Mouse (Mus musculus) 3T3-L1 (cell line): ENCODE results near the gene Zfand3.

Experiments used
- DNase-seq: peaks from one replicate; pipeline ENCODE4 v3.0.0-alpha.2; 2015; ENCODE audit warnings: low read depth, low spot score

The Zfand3 gene

DNA sequence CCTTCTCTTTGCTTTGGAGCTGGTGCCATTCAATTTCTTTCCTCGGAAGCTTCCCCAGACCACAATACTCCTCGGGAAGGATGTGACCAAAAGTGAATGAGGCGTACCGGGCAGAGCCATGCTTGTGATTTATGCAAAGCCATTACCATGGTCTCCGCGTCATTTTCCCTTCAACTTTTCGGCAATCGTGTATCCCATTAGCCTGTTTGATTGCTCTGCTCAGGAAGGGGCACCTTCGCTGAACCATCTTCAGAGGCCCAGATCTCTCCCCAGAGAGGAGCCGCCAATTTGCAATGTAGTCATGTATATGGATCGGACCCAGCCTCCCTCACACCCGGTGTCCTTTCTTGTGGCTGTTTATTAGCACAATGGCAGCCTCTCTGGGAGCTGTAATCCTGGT is 218.3 kb downstream of the Zfand3 start:
- DNase-seq: no peak

DNA sequence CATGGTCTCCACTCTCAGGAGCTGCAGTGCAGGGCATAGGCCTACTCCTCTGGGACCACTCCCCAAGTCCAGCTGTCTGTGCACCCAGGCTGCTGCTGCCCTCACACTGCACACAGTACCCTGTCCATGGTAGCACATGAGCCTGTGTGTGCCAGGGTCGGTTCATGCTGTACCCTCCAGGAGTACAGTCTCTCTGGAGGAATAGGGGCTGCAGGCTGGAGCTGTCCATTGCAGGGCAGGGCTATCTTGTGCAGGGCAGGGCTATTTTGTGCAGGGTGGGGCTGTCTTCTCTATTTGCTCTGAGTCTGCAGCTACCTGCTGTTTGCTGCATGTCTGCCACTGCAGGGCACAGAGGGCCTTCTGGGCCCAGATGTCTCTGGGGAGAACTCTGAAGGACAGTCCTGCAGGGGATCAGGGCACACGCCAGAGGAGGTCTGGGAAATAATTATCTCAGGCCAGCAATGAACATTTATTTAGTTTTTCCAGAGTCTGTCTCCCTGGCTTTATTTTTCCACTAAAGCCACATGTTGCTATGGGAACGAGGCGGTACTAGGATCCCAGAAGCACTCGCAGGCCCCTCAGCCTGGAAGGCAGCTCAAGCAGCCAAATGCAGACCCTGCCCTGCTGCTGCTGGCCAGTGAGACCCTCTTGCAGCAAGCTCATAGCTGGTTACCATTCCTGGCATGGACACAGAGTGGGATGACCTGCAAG is 220.7 kb downstream of the Zfand3 start:
- DNase-seq: no peak

DNA sequence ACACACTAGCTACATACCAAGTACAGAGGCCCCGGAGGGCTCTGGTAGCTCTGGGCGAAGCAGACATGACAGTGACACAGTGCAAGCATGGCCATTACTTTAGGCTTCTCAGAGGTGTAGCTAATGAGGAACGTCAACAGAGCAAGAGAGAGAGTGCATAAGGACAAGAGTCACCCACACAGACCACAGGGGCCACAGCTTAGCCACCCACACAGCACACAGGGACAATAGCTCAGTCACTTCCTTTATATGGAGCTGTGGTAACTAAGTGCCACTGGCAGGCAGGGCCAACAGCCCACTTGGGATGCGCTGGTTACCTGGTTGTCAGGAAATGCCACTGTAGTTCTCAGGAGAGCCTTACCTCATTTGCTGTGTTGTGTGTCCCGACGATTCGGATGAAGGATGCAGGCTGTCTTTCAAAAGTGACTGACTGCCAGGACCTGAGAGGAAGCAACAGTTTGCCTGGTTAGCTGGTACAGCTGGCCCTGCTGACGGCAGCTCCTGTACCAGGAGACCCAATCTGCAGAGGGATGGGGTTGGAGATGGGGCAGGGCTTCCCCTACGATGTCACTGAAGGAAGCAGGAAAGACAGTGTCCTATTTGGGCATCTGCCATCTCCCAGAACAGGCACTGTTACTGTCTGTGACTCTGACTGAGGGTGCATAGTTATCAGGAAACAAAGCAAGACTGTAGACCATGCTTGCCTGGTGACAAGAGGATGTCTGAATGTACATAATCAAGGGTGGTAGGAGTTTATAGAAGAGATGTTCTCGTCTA is 224.1 kb downstream of the Zfand3 start:
- no peak for DNase-seq

DNA sequence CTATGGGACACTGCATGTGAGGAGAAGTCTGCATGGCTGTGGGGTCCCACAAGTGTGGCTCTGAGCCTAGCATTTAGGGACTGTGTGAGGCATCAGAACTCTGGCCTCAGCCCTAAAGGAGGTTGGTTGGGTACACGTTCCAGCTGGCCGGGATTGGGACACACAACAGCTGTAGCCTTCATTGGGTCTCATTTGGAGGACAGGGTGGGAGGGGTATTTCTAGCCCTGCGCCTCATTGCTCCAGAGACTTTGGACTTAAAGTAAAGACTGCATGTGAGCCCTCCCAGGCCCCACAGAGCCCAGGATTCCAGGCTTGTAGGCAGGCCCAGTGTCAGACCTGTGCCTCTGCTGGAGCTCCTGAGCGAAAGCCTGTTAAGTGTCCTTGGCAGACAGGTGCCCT is 225.9 kb downstream of the Zfand3 start:
- no peak for DNase-seq

DNA sequence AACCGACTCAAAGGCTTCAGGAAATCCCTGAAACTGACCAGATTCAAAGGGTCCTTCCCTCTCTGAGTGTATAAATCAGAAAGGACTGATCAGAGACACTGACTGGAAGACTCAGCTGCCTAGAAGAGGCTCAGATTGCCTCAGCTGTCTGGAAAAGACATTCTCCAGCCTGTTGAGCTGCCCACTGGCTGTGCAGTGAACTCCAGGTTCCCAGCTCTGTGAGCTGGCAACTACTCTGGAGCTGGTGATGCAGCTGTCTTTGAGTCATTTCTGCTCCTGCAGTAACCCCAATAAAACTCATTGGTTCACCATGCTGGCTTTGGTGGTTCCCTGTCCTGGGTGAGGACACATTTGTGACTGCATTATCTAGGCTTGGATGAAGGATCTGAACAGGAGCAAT is 226.9 kb downstream of the Zfand3 start:
- peak; percentile 18 for DNase-seq

DNA sequence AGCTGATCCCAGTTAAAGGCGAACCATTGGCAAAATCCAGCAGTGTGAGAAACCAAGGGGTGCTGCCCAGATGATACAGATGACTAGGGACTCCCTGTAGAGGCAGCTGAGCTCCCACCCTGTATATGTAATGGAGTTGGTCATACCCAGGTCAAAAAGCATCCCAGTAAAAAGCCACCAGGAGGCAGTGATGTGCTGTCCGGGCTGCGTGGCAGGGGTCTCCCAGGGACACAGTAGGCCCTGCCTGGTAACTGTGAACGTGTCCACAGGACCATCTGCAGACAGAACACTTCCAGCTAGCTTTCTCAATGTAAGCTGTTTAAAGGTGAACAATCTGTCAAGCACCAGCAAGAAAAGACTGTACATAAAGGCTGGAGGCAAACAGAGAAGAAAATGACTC is 228.2 kb downstream of the Zfand3 start:
- DNase-seq: no peak

DNA sequence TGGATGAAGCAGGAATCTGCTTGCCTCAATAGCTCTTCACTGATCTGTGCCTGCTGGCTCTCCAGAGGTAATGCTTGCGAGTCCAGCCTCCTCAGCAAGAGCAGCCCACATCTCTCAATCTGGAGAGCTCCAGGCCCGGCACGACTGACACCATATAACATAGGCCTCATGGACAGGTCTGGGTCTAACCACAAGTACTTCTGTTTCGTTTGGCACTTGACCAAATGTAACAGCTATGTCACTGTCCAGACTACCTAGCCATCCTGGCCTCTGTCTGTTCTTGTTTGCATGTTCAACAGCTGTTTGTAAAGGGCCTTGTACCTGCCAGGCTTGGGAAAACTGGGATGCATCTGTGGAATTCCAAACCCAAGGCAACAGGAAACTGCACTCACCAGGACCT is 230.8 kb downstream of the Zfand3 start:
- no peak for DNase-seq

DNA sequence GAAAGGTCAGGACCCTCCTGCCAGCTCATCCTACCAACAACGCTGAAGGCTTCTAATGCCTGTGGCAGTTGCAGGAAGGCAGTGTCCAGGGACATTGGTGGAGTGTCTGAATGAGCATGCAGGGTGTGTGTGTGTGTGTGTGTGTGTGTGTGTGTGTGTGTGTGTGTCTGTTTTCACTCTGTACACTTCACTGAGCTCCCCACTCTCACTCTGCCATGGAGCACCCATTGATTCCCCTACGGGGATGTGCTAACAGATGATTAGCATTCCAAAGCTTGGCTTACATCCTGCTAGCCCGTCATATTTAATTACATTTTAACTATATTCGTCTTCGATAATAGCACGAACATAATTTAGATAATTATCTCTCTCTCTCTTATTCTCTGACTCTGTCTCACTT is 232.1 kb downstream of the Zfand3 start:
- no peak for DNase-seq

DNA sequence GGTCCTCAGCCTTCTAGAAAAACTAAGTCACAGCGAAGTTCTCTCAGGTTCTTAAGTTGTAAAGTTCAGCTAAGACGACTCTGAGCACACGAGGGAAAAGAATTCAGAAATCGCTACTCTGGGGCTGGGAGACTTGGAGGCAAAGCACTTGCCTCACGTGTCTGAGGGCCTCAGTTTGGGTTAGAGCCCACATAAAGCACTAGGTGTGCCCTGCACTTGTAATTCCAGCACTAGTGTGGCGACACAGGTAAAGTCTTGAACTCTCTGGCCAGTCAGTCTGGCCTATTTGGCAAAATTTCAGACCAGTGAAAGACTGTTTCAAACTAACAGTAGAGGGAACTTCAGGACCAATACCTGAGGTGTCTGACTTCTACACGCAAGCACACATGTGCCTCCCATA is 233.1 kb downstream of the Zfand3 start:
- DNase-seq: no peak

DNA sequence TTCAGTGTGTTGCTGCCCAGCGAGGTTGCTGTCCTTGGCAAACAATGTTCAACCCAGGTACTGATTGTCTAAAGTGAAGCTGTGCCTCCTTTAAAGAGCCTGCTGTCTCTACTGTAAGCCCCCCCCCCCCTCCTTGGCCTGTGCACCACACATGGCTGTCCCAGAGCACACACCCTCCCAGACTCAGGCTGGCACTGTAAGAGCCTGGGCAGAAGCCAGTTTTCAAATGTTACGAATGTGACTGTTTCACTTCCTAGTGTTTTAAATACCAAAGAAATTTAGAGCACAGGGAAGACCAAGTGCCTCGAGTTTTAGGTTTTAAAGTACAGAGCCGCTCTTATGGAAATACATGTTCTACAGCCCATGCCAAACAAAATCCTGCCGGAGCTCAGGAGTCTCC is 234.9 kb downstream of the Zfand3 start:
- DNase-seq: peak; percentile 20

DNA sequence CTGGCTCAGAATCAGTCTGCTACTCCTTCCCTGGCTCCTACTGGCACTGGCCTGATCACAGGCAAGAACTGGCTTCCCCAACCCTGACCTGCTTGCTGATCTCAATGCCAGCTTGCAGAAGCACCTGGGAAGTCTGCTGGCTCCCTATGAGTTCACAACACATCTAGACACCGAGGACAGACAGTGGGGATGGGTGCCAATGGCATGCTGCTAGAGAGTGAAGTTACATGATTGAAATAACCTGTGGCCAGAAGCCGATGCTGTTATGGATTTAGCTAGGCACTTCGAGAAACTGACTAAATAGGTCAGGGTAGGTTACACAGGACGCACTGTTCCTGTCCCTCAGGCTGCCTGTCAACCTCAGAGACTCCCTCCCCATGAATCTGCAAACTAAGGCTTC is 236.1 kb downstream of the Zfand3 start:
- DNase-seq: no peak

DNA sequence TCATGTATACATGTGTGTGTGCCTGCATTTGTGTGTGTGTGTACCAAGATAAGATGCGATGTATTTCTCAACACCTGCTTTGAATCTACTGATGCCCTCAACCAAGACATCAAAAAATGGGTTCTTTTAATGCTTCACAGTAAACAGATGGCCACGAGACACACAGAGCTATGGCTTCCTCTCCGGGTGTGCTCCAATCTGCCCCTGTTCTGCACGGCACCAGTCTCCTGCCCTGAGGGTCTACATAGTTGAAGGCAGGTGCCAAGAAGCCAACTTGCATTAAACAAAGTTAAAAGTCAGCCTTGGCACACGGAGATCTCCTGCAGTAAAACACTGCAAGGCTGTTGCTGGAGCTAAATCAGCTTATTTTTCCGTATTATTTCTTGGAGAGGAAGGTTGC is 236.5 kb downstream of the Zfand3 start:
- DNase-seq: no peak

DNA sequence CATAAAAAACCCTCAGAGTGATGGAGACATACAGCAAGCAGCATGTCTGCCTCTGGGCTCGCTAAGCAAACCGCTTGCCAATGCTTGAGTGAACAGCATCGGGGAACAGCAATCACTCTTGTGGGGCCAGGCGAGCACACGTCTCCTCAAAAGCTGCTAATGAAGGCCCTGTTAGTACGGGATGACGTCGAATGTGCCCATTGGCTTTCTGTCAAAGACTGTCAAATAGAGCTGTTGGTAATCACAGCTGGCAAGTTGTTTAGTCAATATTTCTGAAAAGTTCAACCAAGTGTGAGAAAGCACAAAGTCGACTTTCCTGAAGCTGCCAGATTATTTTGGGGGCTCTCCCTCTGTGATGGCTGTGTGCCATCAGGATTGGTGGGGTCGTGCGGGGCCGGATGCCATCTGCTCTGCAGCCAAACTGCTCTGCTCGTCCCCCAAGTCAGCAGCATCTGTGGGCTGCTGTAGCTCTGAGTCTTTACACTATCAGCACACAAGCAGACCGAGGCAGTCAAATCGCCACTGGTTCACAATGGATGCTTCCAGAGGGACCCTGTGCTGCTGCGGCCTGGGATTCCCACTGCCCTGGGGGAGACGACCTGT is 237.3 kb downstream of the Zfand3 start:
- no peak for DNase-seq

DNA sequence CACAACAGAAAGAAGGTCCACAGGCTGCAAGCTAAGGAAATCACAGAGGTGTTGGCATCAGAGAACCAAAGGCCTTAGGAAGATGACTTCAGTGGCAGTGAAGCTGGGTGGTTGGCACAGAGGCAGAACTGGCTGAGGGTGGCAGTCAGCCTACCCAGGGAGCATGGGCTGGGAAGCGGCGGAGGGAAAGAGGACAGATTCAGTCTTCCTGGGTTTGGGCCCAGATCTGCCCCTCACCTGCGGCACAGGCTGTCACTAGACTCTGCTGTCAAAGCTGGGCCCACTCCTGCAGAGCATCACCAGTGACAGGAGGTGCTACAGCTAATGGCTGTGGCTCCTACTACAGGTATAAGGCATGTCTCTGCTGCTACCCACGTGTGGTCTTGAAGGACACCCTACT is 238.1 kb downstream of the Zfand3 start:
- DNase-seq: no peak

DNA sequence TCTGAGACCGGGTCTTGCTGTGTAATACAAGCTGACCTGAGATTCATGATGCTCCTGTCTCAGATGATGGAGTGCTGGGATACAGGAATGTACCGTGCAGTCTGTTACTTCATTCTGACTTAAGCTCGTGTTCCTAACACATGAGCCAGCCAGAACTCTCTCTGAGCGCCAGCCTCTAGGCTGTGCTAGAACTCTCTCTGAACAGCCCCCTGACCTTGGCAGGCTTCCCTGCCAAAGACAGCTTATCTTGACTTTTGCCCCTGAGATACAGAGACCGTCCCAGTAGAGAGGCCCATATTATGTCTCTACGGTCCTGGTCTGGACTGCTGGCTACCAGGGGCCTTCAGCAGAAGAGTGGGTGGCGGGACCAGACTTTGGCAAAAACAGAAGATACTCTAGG is 239.0 kb downstream of the Zfand3 start:
- no peak for DNase-seq

DNA sequence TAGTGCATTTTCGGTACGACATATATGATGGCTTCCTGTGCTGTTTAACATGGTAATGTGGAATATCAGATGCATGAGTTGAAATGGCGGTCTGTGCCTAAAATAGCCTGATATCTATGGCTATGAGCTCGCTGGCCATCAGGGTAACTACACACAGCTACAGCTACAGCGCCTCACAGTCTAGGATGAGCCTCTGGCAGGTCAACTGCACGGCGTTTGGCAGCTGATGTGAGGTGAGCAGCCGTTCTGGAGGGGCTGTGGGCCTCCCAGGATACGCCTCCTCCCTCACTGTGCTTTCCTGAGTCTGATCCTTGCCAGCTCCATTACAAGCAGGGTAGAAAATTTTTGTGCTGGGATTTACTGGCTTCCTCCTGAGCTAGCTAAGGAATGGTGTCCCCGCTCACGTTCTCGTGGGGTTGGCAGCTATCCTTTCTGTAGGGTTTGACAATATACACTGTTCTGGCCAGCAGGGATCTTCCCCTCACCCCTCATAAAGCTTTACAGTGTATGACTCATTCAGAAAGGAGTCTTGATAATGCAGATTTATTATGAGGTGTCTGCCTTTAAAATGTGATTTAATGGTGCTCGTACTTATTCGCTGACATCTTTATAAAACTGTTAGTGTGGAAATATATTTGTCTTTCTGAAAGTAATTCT is 240.2 kb downstream of the Zfand3 start:
- DNase-seq: no peak

DNA sequence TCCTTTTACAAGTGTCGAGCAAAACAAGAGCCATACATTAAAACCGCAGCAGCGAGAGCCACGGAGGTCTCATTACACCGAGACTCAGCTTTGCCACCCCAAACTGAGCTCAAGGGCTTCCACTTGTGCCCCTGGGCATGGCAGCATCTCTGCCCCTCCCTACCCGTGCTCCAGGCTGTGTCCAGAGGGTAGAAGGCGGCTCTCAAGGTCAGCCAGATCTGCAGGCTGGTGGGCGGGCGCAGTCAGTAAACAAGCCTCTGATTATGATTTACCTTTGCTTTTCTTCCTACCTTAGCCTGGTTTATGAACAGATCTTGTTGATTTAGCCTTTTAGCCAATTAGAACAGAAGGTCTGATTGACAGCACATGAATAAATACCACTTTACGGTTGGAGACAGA is 240.8 kb downstream of the Zfand3 start:
- DNase-seq: no peak

DNA sequence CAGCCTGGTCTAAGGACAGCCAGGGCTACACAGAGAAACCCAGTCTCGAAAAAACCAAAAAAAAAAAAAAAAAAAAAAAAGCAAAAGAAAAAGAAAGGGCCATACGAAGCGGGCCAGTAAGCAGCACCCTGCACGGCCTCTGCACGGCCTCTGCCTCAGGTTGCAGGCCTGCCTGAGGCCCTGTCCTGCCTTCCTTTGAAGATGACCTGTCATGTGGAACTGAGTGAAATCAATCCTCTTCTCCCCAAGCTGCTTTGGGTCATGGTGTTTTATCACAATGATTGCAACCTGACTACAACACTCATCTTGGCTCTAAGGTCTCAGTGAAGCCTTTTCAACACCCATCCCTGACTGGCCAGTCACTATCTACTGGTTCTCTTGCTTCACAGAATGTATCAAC is 248.5 kb downstream of the Zfand3 start:
- no peak for DNase-seq

DNA sequence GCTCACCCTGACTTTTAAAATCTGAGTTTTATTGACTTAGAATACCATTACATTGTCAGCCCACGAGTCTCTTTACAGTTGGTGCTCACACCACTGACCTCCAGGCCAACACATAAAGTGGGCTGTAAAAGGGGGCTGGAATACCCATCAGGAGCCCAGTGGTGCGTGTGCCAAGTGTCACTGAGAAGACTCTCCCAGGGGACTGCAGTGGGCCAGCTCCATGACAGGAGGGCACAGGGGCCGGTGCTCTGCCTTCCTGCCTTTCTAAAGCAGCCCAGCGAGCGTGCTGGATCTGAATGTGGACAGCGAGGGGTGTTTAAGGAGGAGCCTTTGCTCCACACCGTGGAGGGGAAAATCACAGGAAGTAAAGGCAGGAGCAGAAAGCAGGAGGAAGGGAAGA is 249.4 kb downstream of the Zfand3 start:
- DNase-seq: no peak

DNA sequence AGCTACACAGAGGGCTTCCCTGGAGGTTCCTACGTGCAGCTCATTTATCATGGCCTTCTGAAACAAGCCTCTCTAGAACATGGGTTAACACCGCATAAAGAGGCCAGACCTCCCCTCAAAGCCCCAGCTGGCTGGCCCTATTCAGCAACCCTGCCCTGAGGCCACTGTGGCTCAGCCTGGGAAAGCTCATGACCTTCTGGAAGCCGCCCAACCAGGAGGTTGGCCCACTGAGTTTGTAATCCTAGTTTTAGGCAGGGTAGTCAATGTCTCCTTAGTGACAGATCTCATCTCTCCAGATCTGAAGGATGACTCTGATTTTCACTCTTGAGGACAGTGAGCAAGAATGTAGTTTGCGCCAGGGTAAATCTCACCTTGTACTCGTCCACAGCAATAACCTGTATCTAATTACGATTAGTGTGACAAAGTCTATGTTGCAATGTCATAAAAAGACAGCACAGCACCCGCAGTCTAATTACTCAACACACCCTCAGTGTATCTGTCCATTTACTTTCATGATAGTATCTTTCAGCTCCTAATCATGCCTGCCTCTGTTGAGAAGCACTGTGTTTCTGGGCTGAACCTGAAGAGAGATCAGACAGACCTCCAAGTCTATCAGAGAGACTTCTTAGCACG is 251.5 kb downstream of the Zfand3 start:
- no peak for DNase-seq

DNA sequence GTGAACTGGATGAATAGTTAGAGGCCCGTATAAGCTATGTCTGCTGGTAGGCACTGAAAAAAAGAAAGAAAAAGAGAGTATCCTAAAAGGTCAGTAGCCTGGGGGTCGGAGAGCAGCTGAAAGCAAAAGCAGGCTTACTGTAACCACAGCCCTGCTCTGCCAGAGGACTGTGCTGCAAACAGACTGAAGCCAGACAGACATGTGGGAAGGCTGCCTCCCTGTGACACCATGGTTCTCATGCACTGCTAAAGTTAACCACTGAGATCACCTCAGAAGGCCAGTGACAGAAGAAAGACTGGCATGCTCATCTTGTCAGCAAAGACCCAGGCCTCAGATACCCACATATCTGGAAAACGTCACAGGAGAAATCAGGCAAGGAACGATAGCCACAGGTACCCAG is 253.9 kb downstream of the Zfand3 start:
- DNase-seq: no peak

DNA sequence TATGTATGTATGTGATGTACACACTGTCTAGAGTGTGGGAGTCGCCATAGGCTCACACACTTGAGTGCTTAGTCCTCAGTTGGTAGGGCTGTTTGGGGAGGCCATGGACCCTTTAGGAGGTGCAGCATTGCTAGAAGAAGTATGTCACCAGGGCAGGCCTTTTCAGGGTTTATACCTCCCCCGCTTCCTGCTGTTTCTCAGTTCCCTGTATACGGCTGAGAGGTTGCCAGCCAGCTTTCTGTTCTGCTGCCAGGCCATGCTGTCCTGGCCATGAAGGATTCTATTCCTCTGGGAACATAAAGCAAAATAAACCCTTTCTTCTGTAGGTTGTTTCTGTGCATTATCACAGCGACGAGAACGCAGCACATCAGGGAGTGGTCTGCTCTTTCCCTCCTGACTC is 255.4 kb downstream of the Zfand3 start:
- no peak for DNase-seq
